Mouse (Mus musculus): ENCODE measurements around the gene Maco1. TPM values are rescaled to one million over a fixed set of nuclear protein-coding genes. Genes with fewer than 3 reads are reported as not detected.

Gene Maco1
- 10 to 100 TPM; 21.1 to 25.0 (median 23.2) TPM for total RNA-seq (2022)

GRCm38 (mm10) chr4:134853259-134853636 is at the start of gene Maco1:
Gene Maco1 (minus strand): TSS chr4:134853345.
- peak; percentile 100 for DNase-seq (ENCODE audit: low spot score)

- no peak for DNase-seq (ENCODE audit: low spot score)
These were observed 48.0 kb upstream of the Maco1 start for GRCm38 (mm10) chr4:134901126-134901525.

- DNase-seq (ENCODE audit: low spot score) = no peak
These were observed 44.1 kb upstream of the Maco1 start for GRCm38 (mm10) chr4:134897256-134897655.

GRCm38 (mm10) chr4:134892096-134892495 is 39.0 kb upstream of the Maco1 start:
- peak; percentile 54 for DNase-seq (ENCODE audit: low spot score)

- DNase-seq (ENCODE audit: low spot score) = peak; percentile 6
These were observed 31.2 kb upstream of the Maco1 start for GRCm38 (mm10) chr4:134884364-134884763.

GRCm38 (mm10) chr4:134883808-134884207 is 30.7 kb upstream of the Maco1 start:
- peak; percentile 53 for DNase-seq (ENCODE audit: low spot score)

GRCm38 (mm10) chr4:134883266-134883665 is 30.1 kb upstream of the Maco1 start:
- DNase-seq (ENCODE audit: low spot score) = no peak

GRCm38 (mm10) chr4:134880041-134880440 is 26.9 kb upstream of the Maco1 start:
- DNase-seq (ENCODE audit: low spot score) = no peak

- DNase-seq (ENCODE audit: low spot score) = peak; percentile 51
These were observed 26.4 kb upstream of the Maco1 start for GRCm38 (mm10) chr4:134879410-134879981.

GRCm38 (mm10) chr4:134876171-134876570 is 23.0 kb upstream of the Maco1 start:
- no peak for DNase-seq (ENCODE audit: low spot score)

GRCm38 (mm10) chr4:134871950-134872349 is 18.8 kb upstream of the Maco1 start:
- no peak for DNase-seq (ENCODE audit: low spot score)

GRCm38 (mm10) chr4:134871477-134871876 is 18.3 kb upstream of the Maco1 start:
- DNase-seq (ENCODE audit: low spot score) = no peak

GRCm38 (mm10) chr4:134869815-134870375 is 16.8 kb upstream of the Maco1 start:
- no peak for DNase-seq (ENCODE audit: low spot score)

- no peak for DNase-seq (ENCODE audit: low spot score)
These were observed 16.1 kb upstream of the Maco1 start for GRCm38 (mm10) chr4:134869068-134869730.

GRCm38 (mm10) chr4:134868490-134868889 is 15.3 kb upstream of the Maco1 start:
- DNase-seq (ENCODE audit: low spot score) = no peak

GRCm38 (mm10) chr4:134868065-134868464 is 14.9 kb upstream of the Maco1 start:
- DNase-seq (ENCODE audit: low spot score) = no peak

- DNase-seq (ENCODE audit: low spot score) = no peak
These were observed 14.5 kb upstream of the Maco1 start for GRCm38 (mm10) chr4:134867661-134868060.

GRCm38 (mm10) chr4:134867213-134867612 is 14.1 kb upstream of the Maco1 start:
- DNase-seq (ENCODE audit: low spot score) = no peak

- DNase-seq (ENCODE audit: low spot score) = no peak
These were observed 12.6 kb upstream of the Maco1 start for GRCm38 (mm10) chr4:134865789-134866188.

- no peak for DNase-seq (ENCODE audit: low spot score)
These were observed 12.2 kb upstream of the Maco1 start for GRCm38 (mm10) chr4:134865340-134865739.

- no peak for DNase-seq (ENCODE audit: low spot score)
These were observed 11.0 kb upstream of the Maco1 start, which contains the start of gene Rhd for GRCm38 (mm10) chr4:134863937-134864729. Gene Rhd (plus strand): TSS chr4:134864536.

GRCm38 (mm10) chr4:134862996-134863395 is 9.9 kb upstream of the Maco1 start:
- DNase-seq (ENCODE audit: low spot score) = no peak

Measured in heart, adult 8-10 months (tissue).